Mouse (Mus musculus): ENCODE measurements around the gene F8a. TPM values are rescaled to one million over a fixed set of nuclear protein-coding genes. Genes with fewer than 3 reads are reported as not detected.
A peak's percentile ranks its signal among the peaks of the same experiment; 100 is the strongest.
"Not testable (repeated sequence)": the region's sequence is repeated elsewhere in the genome, so short reads cannot be mapped to it uniquely, and the experiment has no call there.

Gene F8a
- total RNA-seq (2021) = 10 to 100 TPM; 15.0 to 21.2 TPM

- intact Hi-C loops (cut with DNase I) = loop anchor here (5.0 to 10.0 kb wide), 3 partner anchors 114 to 264 kb away; partner anchors contain the start of genes Pnma3 and Zfp275
Observed at GRCm38 (mm10) chrX:73227914-73228605, at the start of gene F8a. F8a (plus strand) TSS chrX:73228291.

DNA sequence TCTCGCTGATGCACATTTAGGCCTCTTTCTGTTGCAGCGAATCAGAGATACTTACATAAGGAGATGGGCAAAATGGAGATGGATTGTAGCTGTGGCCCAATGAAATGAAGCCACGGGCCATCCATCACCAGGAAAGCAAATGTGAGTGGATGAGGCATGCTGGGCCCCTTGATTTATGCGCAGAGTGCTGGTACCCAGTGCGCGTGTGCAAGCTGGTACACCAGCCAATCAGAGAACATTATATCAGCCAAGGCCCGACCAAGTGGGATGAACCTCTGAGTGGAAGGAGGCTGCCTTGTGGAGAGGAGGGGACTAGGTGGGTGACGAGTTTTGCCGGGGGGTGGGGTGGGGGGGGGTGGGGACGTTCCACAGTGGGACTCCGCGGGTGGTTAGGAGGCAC, 36.2 kb upstream of the F8a start, which contains the start of gene Xlr3b:
Gene Xlr3b (plus strand): TSS at position 274 of the 400 bp plus-strand sequence.
- intact Hi-C loops (cut with DNase I) = not testable (repeated sequence)
- peak in 1 of 2 experiments; percentile 66 for DNase-seq (ENCODE audit: low spot score in 2 of 2)

More at GRCm38 (mm10) chrX:73227914-73228605, at the start of gene F8a:
- peak; percentile 68 to 87 for DNase-seq (ENCODE audit: low spot score in 2 of 2)

- intact Hi-C loops (cut with DNase I); DNase-seq (ENCODE audit: low spot score in 2 of 2): not testable (repeated sequence)
Observed at GRCm38 (mm10) chrX:73213819-73214564, 14.1 kb upstream of the F8a start, which contains the start of gene Xlr4b. Xlr4b (plus strand) TSS chrX:73214333.

- no peak for DNase-seq (ENCODE audit: low spot score in 2 of 2)
- intact Hi-C loops (cut with DNase I) = loop anchor here (5.0 to 10.0 kb wide), 3 partner anchors 117 to 267 kb away; partner anchors contain the start of genes Pnma3 and Zfp275
Observed at GRCm38 (mm10) chrX:73225365-73225764, 2.7 kb upstream of the F8a start.

- DNase-seq (ENCODE audit: low spot score in 2 of 2) = peak in 1 of 2 experiments; percentile 62
- intact Hi-C loops (cut with DNase I) = loop anchor here (5.0 to 10.0 kb wide), 3 partner anchors 114 to 264 kb away; partner anchors contain the start of genes Pnma3 and Zfp275
Observed at GRCm38 (mm10) chrX:73228606-73229214, 619 bp downstream of the F8a start.

DNA sequence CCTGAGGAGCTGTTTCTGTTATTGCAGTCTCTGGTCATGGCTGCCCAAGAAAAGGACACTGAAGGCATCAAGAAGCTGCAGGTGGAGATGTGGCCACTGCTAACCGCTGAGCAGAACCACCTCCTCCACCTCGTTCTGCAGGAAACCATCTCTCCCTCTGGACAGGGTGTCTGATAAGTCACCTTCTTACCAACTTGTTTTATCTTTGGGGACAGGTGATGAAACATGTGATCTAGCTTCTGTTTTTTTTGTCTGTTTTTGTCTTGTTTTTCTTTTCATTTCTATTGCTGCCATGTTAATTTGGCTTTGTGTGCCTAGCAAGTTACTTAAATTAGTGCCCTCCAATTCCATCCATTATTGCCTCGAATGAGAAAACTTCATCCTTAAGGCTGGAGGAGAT, 1.2 kb downstream of the F8a start:
- DNase-seq (ENCODE audit: low spot score in 2 of 2) = peak in 1 of 2 experiments; percentile 12
- intact Hi-C loops (cut with DNase I) = loop anchor here (5.0 to 10.0 kb wide), 3 partner anchors 113 to 263 kb away; partner anchors contain the start of genes Pnma3 and Zfp275

DNA sequence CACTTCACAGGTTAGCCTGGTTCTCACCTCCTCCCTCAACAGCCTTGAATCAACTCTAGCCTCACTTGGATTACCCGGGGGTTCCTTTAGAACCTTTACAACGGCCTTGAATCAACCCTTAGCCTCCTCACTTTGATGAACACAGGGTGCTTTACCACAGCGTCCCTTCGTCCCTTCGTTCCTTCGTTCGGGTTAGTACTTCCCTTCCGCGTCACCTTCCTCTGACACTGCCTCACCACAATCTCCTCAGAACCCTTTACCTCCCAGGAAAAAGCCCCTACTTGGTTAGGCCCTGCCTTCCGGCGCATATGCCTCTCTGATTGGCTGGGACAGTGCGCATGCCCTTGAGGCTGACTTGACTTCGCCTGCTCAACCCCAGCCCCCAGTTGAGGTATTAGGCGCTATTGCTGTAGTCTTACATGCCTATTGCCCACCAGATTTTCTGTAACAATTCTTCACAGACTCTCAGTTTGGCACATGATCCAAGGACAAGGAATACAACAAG, 14.8 kb downstream of the F8a start, which contains the start of gene Xlr4c:
Gene Xlr4c (minus strand): TSS at position 310 of the 505 bp plus-strand sequence.
- DNase-seq (ENCODE audit: low spot score in 2 of 2); intact Hi-C loops (cut with DNase I): not testable (repeated sequence)

DNA sequence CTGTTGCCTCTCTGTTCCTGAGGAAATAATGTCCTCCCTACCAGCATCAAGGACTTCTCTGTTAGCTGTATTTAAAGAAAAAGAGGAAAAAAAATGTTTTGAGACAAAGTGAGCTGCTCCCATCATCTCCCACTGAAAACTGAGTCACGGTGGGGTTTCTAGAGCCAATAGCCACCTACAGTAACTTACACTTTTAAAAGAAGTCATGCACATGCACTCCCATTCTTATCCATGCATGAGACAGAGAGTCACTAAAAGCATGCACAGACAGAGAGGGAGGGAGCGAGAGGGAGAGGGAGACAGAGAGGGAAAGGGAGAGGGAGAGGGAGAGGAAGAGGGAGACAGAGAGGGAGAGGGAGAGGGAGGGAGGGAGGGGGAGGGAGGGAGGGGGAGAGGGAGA, 34.3 kb downstream of the F8a start:
- peak in 1 of 2 experiments; percentile 62 for DNase-seq (ENCODE audit: low spot score in 2 of 2)
- intact Hi-C loops (cut with DNase I) = not testable (repeated sequence)

DNA sequence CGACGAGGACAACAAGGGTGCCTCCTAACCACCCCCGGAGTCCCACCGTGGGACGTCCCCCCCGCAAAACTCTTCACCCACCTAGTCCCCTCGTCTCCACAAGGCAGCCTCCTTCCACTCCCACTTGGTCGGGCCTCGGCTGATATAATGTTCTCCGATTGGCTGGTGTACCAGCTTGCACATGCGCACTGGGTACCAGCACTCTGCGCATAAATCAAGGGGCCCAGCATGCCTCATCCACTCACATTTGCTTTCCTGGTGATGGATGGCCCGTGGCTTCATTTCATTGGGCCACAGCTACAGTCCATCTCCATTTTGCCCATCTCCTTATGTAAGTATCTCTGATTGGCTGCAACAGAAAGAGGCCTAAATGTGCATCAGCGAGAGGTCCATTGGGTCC, 37.2 kb downstream of the F8a start, which contains the start of gene Xlr3c:
Gene Xlr3c (minus strand): TSS at position 121 of the 400 bp plus-strand sequence.
- DNase-seq (ENCODE audit: low spot score in 2 of 2); intact Hi-C loops (cut with DNase I): not testable (repeated sequence)

Other genes with a start within 250 kb of the F8a start
- gene Zfp185, start 241.0 kb upstream of the F8a start, total RNA-seq (2021) = under 1 TPM; 0.34 to 0.55 TPM
- gene Pnma5, start 191.2 kb upstream of the F8a start, total RNA-seq (2021) = under 1 TPM; 0.21 to 0.48 TPM
- 10 to 100 TPM; 12.2 to 14.8 TPM for gene Pnma3, start 163.5 kb upstream of the F8a start, total RNA-seq (2021)
- 1 to 10 TPM in 1 of 2 experiments, under 1 TPM in 1; 0.96 to 1.6 TPM for gene Xlr4a, start 145.8 kb upstream of the F8a start, total RNA-seq (2021)
- gene Xlr3a, start 131.2 kb upstream of the F8a start, total RNA-seq (2021) = 1 to 10 TPM; 2.0 to 3.0 TPM
- gene Gm14685, start 111.2 kb upstream of the F8a start, total RNA-seq (2021) = 1 to 10 TPM; 1.0 to 2.5 TPM
- not detected for gene Xlr5b, start 79.5 kb upstream of the F8a start, total RNA-seq (2021)
- under 1 TPM in 1 of 2 experiments, not detected in 1; 0.62 TPM for gene DXBay18, start 78.8 kb upstream of the F8a start, total RNA-seq (2021)
- gene Spin2d, start 51.3 kb upstream of the F8a start, total RNA-seq (2021) = not detected
- 1 to 10 TPM; 5.1 to 8.5 TPM for gene Xlr3b, start 36.1 kb upstream of the F8a start, total RNA-seq (2021)
- gene Xlr4b, start 14.0 kb upstream of the F8a start, total RNA-seq (2021) = under 1 TPM; 0.53 to 0.55 TPM
- gene Xlr4c, start 14.8 kb downstream of the F8a start, total RNA-seq (2021) = not detected
- gene Xlr3c, start 37.1 kb downstream of the F8a start, total RNA-seq (2021) = not detected
- not detected for gene Xlr5a, start 64.7 kb downstream of the F8a start, total RNA-seq (2021)
- gene Xlr5c, start 64.7 kb downstream of the F8a start, total RNA-seq (2021) = not detected
- not detected for gene Gm45015, start 108.5 kb downstream of the F8a start, total RNA-seq (2021)
- gene Zfp275, start 114.3 kb downstream of the F8a start, total RNA-seq (2021) = 10 to 100 TPM; 16.6 to 19.0 TPM
- gene Gm18336, start 170.4 kb downstream of the F8a start, total RNA-seq (2021) = under 1 TPM in 1 of 2 experiments, not detected in 1; 0.23 TPM
- gene Zfp92, start 182.8 kb downstream of the F8a start, total RNA-seq (2021) = 1 to 10 TPM; 1.4 to 2.3 TPM
- not detected for gene Trex2, start 207.1 kb downstream of the F8a start, total RNA-seq (2021)
- 1 to 10 TPM; 4.3 to 7.0 TPM for gene Haus7, start 230.8 kb downstream of the F8a start, total RNA-seq (2021)

Data from left cerebral cortex, postnatal 25 days (tissue).